Comparison of ENCODE assay signal across 8 mouse cellular contexts in the genomic region with DNA sequence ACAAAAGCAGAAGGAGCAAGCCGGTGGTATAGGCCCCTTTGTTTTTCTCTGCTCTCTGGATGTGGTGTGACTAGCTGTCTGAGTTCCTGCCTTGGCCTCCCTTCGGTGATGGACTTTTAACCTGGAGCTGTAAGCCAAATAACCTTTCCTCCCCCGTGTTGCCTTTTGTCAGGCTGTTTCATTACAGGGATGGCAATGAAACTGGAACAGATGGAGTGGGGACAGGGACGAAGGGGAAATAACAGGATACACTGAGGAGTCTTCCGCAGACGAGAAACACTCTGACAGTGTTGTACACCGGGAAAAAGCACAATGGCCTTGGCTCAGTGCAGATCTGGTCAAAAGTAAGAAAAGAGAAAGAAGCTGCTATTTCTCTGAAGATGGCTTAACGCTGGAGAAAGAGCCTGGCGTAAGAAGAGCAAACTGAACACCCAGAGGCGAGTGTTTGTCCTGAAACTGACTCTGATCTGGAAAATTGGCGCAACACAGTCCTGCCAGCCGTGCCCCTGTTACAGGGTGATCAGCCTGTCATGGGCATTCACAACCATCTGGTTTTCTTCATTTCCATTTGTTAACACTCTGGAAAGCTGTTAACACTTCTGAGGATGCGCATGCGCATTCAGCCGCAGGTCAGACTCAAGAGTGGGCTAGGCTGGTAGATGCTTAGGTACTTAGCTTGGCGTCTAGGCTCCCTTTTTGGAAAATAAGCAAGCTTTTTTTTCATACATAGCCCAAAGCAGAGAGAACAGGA.
DNase-seq lines count a peak whose midpoint lies in the region.
"Had no signal": no experiment of that assay in that cellular context is flagged by ENCODE, and none has a peak within 500 bp of the region (broad histone marks: within the 10 kb centered on the region; RNA-seq: fewer than 3 reads in every experiment).

No protein-coding gene starts in this region.

- DNase-seq in heart, postnatal 4 days = peak; percentile 47
- no peak for DNase-seq in heart, adult 8-10 months (ENCODE audit: low spot score)
- DNase-seq in ZHBTc4 (ENCODE audit: low read depth, low spot score) = peak; percentile 19
- DNase-seq in cerebellum, adult 18-20 months = peak; percentile 7 to 9
- DNase-seq in kidney, adult 8-10 months = peak; percentile 23 to 38
- DNase-seq in urinary bladder, adult 18-20 months (ENCODE audit: low spot score in 2 of 2) = no peak
- no peak for DNase-seq in spleen, postnatal 36 days (ENCODE audit: low spot score in 2 of 2)
- DNase-seq: liver, embryonic 13.5 days had no signal

Comparison
In these comparisons a context has a peak if more than half of its experiments do, and no peak if none do; other contexts are left out.
1. DNase-seq: peak in heart, postnatal 4 days (single experiment), ZHBTc4 (single experiment), cerebellum, adult 18-20 months (2 of 2) and kidney, adult 8-10 months (2 of 2); none in heart, adult 8-10 months (single experiment), urinary bladder, adult 18-20 months (0 of 2) and spleen, postnatal 36 days (0 of 2).